Mouse (Mus musculus): Measurements from ENCODE around the gene Lingo3. TPM values are rescaled to one million over a fixed set of nuclear protein-coding genes. Genes with fewer than 3 reads are reported as not detected.

Lingo3 gene
- not detected in 4 replicates for total RNA-seq (2023)

GRCm38 (mm10) chr10:80843931-80844547 lies at the start of gene Lingo3:
Lingo3 (minus strand) TSS chr10:80844039.

GRCm38 (mm10) chr10:80871581-80871980 lies 27.7 kb upstream of the Lingo3 start, which contains the start of gene Tmprss9:
Tmprss9 (plus strand) TSS chr10:80871848.

GRCm38 (mm10) chr10:80854913-80855748 lies 11.3 kb upstream of the Lingo3 start, which contains the start of the genes Lsm7 and Sppl2b:
Lsm7 (minus strand) TSS chr10:80855209.
Sppl2b (plus strand) TSS chr10:80855275.

GRCm38 (mm10) chr10:80826151-80827062 lies 17.4 kb downstream of the Lingo3 start, which contains the start of gene Oaz1:
Oaz1 (plus strand) TSS chr10:80826656.

GRCm38 (mm10) chr10:80813366-80813765 lies 30.5 kb downstream of the Lingo3 start, which contains the start of gene Jsrp1:
Jsrp1 (minus strand) TSS chr10:80813498.

GRCm38 (mm10) chr10:80804916-80805315 lies 38.9 kb downstream of the Lingo3 start, which contains the start of gene Amh:
Amh (plus strand) TSS chr10:80805243.

GRCm38 (mm10) chr10:80798150-80799006 lies 45.5 kb downstream of the Lingo3 start, which contains the start of the genes Sf3a2 and Plekhj1:
Sf3a2 (plus strand) TSS chr10:80798198.
Plekhj1 (minus strand) TSS chr10:80798626.

Other genes starting within 250 kb of the Lingo3 start
- gene Scamp4, start 241.2 kb downstream of the Lingo3 start, total RNA-seq (2023), result 61.5 to 65.5 TPM (median 62.9 TPM) in 4 replicates
- 9.3 to 21.8 TPM (median 15.5 TPM) in 4 replicates for gene Adat3, start 241.2 kb downstream of the Lingo3 start, total RNA-seq (2023)
- gene Gm49322, start 238.0 kb downstream of the Lingo3 start, total RNA-seq (2023), result 10.6 to 12.6 TPM (median 11.2 TPM) in 4 replicates
- gene Csnk1g2, start 221.2 kb downstream of the Lingo3 start, total RNA-seq (2023), result 209 to 257 TPM (median 213 TPM) in 4 replicates
- gene Btbd2, start 187.0 kb downstream of the Lingo3 start, total RNA-seq (2023), result 30.1 to 32.7 TPM (median 31.0 TPM) in 4 replicates
- gene Mknk2, start 165.9 kb downstream of the Lingo3 start, total RNA-seq (2023), result 396 to 427 TPM (median 418 TPM) in 4 replicates
- gene Mob3a, start 142.1 kb downstream of the Lingo3 start, total RNA-seq (2023), result 94.0 to 111 TPM (median 98.1 TPM) in 4 replicates
- gene Izumo4, start 141.9 kb downstream of the Lingo3 start, total RNA-seq (2023), result 34.0 to 51.5 TPM (median 39.5 TPM) in 4 replicates
- 122 to 151 TPM (median 133 TPM) in 4 replicates for gene Ap3d1, start 101.8 kb downstream of the Lingo3 start, total RNA-seq (2023)
- gene Dot1l, start 88.8 kb downstream of the Lingo3 start, total RNA-seq (2023), result 69.2 to 82.9 TPM (median 74.7 TPM) in 4 replicates
- 73.0 to 86.5 TPM (median 77.6 TPM) in 4 replicates for gene Sf3a2, start 45.8 kb downstream of the Lingo3 start, total RNA-seq (2023)
- gene Plekhj1, start 45.4 kb downstream of the Lingo3 start, total RNA-seq (2023), result 99.4 to 138 TPM (median 104 TPM) in 4 replicates
- gene Amh, start 38.8 kb downstream of the Lingo3 start, total RNA-seq (2023), result 1.4 to 2.0 TPM (median 1.6 TPM) in 4 replicates
- gene Jsrp1, start 30.5 kb downstream of the Lingo3 start, total RNA-seq (2023), result not detected in 4 replicates
- 513 to 527 TPM (median 522 TPM) in 4 replicates for gene Oaz1, start 17.4 kb downstream of the Lingo3 start, total RNA-seq (2023)
- gene Lsm7, start 11.2 kb upstream of the Lingo3 start, total RNA-seq (2023), result 20.7 to 35.6 TPM (median 25.5 TPM) in 4 replicates
- gene Sppl2b, start 11.2 kb upstream of the Lingo3 start, total RNA-seq (2023), result 28.8 to 33.2 TPM (median 31.9 TPM) in 4 replicates
- not detected in 4 replicates for gene Tmprss9, start 27.8 kb upstream of the Lingo3 start, total RNA-seq (2023)
- 57.5 to 75.0 TPM (median 69.9 TPM) in 4 replicates for gene Timm13, start 56.9 kb upstream of the Lingo3 start, total RNA-seq (2023)
- gene Lmnb2, start 74.2 kb upstream of the Lingo3 start, total RNA-seq (2023), result 11.6 to 13.6 TPM (median 12.6 TPM) in 4 replicates
- 39.7 to 58.7 TPM (median 48.3 TPM) in 4 replicates for gene Gadd45b, start 86.0 kb upstream of the Lingo3 start, total RNA-seq (2023)
- 0.27 to 1.4 TPM (median 0.43 TPM) in 4 replicates for gene Gng7, start 170.9 kb upstream of the Lingo3 start, total RNA-seq (2023)
- gene Diras1, start 181.6 kb upstream of the Lingo3 start, total RNA-seq (2023), result not detected in 4 replicates
- 11.2 to 15.3 TPM (median 11.6 TPM) in 4 replicates for gene Slc39a3, start 193.4 kb upstream of the Lingo3 start, total RNA-seq (2023)
- 61.8 to 68.8 TPM (median 65.7 TPM) in 4 replicates for gene Sgta, start 216.1 kb upstream of the Lingo3 start, total RNA-seq (2023)
- 13.8 to 17.5 TPM (median 15.7 TPM) in 4 replicates for gene Thop1, start 226.0 kb upstream of the Lingo3 start, total RNA-seq (2023)